Mouse (Mus musculus): ENCODE results near the gene Grhl3. TPM values are rescaled to one million over a fixed set of nuclear protein-coding genes. Genes with fewer than 3 reads are reported as not detected.
"Not testable (repeated sequence)": the region's sequence is repeated elsewhere in the genome, so short reads cannot be mapped to it uniquely, and the experiment has no call there.

Gene Grhl3
- 3.7 TPM in 2 replicates for polyA plus RNA-seq (2016; fragmentation: Nextera tagmentation; extraction: Ambion mirVana)

DNA sequence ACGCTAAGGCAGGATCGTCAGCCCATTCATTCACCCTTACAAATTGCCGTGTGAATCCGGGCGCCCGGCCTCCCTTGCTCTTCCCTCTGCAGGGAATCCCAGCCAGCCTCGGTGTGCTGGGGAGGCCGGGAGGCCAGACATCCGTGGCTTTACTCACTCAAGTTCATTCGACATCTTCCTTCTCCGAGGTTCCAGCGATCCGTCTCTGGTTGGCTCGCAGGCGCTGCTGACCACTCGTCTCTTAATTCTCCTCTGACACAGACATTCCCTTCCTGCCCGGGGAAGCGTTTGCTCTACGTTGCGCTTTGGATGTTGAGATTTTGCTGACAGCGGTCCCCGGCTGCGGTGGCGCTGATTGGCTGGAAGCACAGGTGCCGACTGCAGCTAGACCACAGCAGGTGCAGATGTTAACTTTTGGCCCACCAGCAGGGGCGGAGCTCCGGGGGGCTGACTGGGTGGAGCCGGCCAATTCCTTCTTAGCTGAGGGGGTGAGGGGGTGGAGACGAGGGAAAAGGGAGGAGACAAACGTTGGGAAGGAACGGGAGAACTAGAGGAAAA lies at the start of gene Grhl3:
TSS of gene Grhl3 (minus strand) at position 380 of the 558 bp plus-strand sequence.
- 1% methylated on average over 31 of the region's 31 CpGs for WGBS
- Histone ChIP-seq H3K4me3 (peak within 1 kb of the TSS; percentile 29), H3K4me2 (replicated peaks) (peak within 1 kb of the TSS; percentile 59), H3K9me3 (replicated peaks) (no peaks in the 10 kb centered on the region), H3K9ac (0 out of 2 replicates have a peak within 1 kb of the TSS, but pooled peaks have one; percentile 23), H3K4me1 (peaks cover 34% of the 10 kb centered on the region), H3K27ac (no peak within 1 kb of the TSS), H3K36me3 (no peaks in the 10 kb centered on the region), H3K27me3 (peaks cover 70% of the 10 kb centered on the region)
- ATAC-seq (ENCODE audit: low FRiP score) = no peak

DNA sequence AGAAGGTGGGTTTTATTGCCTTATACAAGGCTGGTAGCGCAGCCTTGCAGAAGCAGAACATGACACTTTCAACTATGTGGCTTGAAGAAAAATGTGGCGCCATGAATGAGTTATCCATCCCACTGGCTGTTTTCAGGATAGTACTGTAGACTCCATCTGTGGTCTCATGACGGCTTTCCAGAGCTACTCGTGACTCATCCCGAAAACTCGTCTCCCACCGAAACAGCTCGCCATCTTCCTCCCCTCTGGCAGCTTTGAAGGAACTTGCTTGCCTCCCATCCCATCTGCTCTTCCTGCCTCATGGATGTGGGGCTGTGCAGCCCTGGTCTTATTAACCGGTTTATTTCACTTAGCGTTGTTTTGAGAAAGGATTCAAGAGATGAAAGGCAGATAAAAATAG lies 48.9 kb upstream of the Grhl3 start:
- H3K4me1 ChIP-seq = peaks cover 13% of the 10 kb centered on the region
- WGBS = 95% methylated on average over 10 of the region's 10 CpGs
- no peak overlapping the region for H3K4me2 ChIP-seq (replicated peaks)
- no peak overlapping the region for H3K4me3 ChIP-seq
- H3K9me3 ChIP-seq (replicated peaks) = no peaks in the 10 kb centered on the region; the same call in 1 of the 2 replicates
- H3K9ac ChIP-seq = no peak overlapping the region
- no peak for ATAC-seq (ENCODE audit: low FRiP score)
- H3K27ac ChIP-seq = no peak overlapping the region
- no peaks in the 10 kb centered on the region for H3K36me3 ChIP-seq
- H3K27me3 ChIP-seq = peaks cover 10% of the 10 kb centered on the region

DNA sequence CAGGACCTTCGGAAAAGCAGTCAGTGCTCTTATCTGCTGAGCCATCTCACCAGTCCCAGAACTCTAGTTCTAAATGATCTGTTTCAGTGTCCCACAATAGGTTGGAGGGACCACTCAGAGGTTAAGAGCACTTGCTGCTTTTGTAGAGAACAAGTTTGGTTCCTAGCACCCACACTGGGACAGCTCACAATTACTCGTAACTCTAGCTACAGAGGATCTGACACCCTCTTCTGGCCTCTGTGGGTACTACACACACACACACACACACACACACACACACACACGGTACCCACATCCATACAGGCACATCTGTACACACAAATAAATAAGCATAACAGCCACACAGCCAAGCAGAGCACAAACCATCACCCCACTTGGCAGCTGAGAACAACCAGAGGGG lies 47.0 kb upstream of the Grhl3 start:
- H3K9ac ChIP-seq = no peak overlapping the region
- H3K4me3 ChIP-seq = no peak overlapping the region
- WGBS = 94% methylated on average over 3 of the region's 3 CpGs
- H3K4me1 ChIP-seq = peaks cover 13% of the 10 kb centered on the region
- no peaks in the 10 kb centered on the region for H3K36me3 ChIP-seq
- H3K27ac ChIP-seq = no peak overlapping the region
- no peaks in the 10 kb centered on the region; the same call in 1 of the 2 replicates for H3K9me3 ChIP-seq (replicated peaks)
- peaks cover 13% of the 10 kb centered on the region for H3K27me3 ChIP-seq
- ATAC-seq (ENCODE audit: low FRiP score) = no peak
- no peak overlapping the region for H3K4me2 ChIP-seq (replicated peaks)

DNA sequence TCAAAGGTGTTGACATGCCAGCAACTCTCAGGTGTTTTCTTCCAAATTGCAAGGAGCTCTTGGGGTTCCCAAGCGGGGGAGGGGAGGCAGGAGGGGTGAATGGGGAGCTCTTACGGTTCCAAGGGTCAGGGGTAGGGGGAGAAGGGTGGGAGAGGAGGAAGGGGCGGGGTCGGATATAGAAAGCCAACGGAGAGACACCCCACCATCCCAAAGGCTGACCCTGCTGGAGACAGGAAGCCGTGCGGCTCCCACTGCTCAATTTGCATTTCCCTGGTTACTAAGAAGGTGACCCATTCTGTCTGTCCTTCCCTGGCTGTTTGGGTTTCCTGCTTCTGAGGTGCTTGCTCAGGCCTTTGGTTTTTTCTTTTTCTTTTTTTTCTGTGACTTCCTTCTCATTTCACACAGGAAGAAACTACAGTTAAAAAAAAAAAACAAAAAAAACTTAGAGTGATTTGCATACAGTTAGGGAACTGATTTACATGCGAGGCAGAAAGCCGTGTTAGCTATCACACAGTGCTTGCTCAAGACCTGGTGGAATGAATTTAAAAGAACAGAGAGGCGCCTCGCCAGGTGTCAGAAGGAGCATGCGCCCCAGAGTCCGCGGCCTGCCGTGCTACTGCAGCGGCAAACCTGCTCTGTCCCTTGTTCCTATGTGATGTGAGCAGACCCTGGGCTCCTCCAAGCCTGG lies 44.5 kb upstream of the Grhl3 start:
- 11% methylated on average over 16 of the region's 16 CpGs for WGBS
- 0 out of 2 replicates have a peak overlapping the region, but pooled peaks have one; percentile 1 for H3K9ac ChIP-seq
- H3K4me1 ChIP-seq = peaks cover 10% of the 10 kb centered on the region
- ATAC-seq (ENCODE audit: low FRiP score) = no peak
- no peak overlapping the region for H3K4me3 ChIP-seq
- no peak overlapping the region for H3K27ac ChIP-seq
- peaks cover 13% of the 10 kb centered on the region for H3K27me3 ChIP-seq
- H3K9me3 ChIP-seq (replicated peaks) = no peaks in the 10 kb centered on the region; the same call in 1 of the 2 replicates
- H3K36me3 ChIP-seq = no peaks in the 10 kb centered on the region
- H3K4me2 ChIP-seq (replicated peaks) = peak overlapping the region; percentile 7; the same call in 1 of the 2 replicates

DNA sequence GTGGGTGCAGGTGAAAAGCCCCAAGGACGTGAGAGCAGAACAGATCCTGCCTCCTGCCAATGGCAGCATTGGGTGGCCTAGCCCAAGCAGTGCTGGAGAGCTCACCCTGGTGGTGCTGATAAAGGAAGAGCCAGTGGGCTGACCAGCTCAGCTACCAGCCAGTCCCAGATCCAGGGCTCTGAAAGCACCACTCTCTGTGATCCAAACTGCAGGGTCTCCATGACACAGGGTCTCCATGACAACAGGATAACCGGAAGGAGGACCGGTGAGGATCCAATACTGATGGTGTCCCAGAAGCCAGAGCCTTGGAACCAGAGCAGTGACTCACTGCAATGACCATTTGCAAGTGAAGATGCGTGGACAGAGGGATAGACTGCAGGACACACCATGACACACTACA lies 43.6 kb upstream of the Grhl3 start:
- Histone ChIP-seq H3K4me2 (replicated peaks) (no peak overlapping the region), H3K4me1 (peaks cover 8% of the 10 kb centered on the region)
- ATAC-seq (ENCODE audit: low FRiP score) = no peak

DNA sequence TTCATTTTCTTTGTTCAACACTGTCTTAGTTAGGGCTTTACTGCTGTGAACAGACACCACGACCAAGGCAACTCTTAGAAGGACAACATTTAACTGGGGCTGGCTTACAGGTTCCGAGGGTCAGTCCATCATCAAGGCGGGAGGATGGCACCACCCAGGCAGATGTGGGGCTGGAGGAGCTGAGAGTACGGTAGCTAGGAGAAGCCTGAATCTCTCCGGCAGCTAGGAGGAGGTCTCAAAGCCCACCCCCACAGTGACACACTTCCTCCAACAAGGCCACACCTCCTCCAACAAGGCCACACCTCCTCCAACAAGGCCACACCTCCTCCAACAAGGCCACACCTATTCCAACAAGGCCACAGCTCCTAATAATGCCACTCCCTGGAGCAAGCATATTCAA lies 41.9 kb upstream of the Grhl3 start:
- peaks cover 13% of the 10 kb centered on the region for H3K27me3 ChIP-seq
- H3K4me3 ChIP-seq; H3K36me3 ChIP-seq; H3K4me2 ChIP-seq (replicated peaks); H3K4me1 ChIP-seq; H3K9ac ChIP-seq; H3K27ac ChIP-seq; ATAC-seq (ENCODE audit: low FRiP score): not testable (repeated sequence)
- 68% methylated on average over 5 of the region's 5 CpGs for WGBS
- peaks cover 13% of the 10 kb centered on the region for H3K9me3 ChIP-seq (replicated peaks)

More for the DNA sequence above, 43.6 kb upstream of the Grhl3 start:
- Histone ChIP-seq H3K4me3 (no peak overlapping the region), H3K27ac (no peak overlapping the region), H3K36me3 (no peaks in the 10 kb centered on the region), H3K9ac (no peak overlapping the region), H3K27me3 (peaks cover 13% of the 10 kb centered on the region), H3K9me3 (replicated peaks) (no peaks in the 10 kb centered on the region; the same call in 1 of the 2 replicates)
- WGBS = 38% methylated on average over 4 of the region's 4 CpGs

DNA sequence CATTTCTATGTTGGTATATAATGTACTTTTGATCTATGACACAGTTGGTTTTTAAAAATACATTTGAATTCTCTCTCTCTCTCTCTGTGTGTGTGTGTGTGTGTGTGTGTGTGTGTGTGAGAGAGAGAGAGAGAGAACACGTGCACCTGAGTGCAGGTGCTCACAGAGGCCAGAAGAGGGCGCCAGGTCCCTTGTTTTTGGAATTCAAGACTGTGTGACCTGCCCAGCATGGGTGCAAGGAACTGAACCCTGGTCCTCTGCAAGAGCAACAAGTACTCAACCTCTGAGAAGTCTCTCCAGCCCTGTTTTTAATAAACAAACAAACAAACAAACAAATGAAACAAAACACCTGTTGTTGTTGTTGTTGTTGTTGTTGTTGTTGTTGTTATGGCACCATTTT lies 36.6 kb upstream of the Grhl3 start:
- peaks cover 14% of the 10 kb centered on the region for H3K9me3 ChIP-seq (replicated peaks)

DNA sequence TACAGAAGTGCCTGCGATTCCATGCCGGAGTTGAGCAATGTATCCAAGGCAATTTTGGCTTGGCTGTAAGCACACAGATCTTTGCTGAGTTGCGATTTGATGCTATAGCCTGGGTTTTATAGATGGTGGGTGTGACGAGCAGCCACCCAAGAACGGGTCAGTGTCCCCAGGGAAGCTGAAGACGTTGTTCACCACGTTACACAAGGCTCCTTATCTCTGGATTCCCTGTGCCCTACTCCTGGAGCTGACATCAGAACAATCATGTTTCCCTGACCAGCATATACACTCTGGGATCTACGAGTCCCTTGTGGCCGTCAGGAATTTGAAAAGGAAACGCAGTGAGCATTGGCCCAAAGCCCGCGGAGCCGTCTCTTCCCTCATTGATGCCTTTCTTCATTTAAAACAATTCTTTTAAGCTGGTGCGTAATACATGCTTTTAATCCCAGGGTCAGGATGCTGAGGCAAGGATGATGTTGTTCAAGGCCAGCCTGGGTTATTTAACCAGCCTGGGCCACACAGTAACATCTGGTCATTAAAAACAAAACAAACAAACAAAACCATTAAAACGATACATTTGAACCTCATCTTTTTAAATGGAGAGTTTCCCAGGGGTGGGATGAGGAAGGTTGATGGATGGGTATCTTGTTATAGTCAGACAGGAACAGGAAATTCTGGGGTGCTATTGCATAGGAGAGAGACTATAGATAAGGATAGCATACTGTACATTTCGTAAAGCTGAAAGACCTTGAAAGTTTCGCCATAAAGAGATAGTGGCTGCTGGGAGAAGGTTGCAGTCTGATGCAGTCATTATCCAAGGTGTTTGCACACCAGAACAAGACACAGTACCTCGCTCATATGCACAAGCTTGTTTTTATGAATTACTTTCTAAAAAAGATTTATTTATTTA lies 34.8 kb upstream of the Grhl3 start:
- H3K4me1 ChIP-seq = no peaks in the 10 kb centered on the region
- H3K27ac ChIP-seq = no peak overlapping the region
- no peak overlapping the region for H3K4me3 ChIP-seq
- ATAC-seq (ENCODE audit: low FRiP score) = no peak
- no peaks in the 10 kb centered on the region for H3K36me3 ChIP-seq
- no peaks in the 10 kb centered on the region for H3K27me3 ChIP-seq
- 77% methylated on average over 18 of the region's 18 CpGs for WGBS
- H3K4me2 ChIP-seq (replicated peaks) = no peak overlapping the region
- H3K9me3 ChIP-seq (replicated peaks) = peaks cover 14% of the 10 kb centered on the region
- no peak overlapping the region for H3K9ac ChIP-seq

More for the DNA sequence above, 36.6 kb upstream of the Grhl3 start:
- H3K9ac ChIP-seq = no peak overlapping the region
- H3K4me3 ChIP-seq = no peak overlapping the region
- H3K27me3 ChIP-seq = no peaks in the 10 kb centered on the region
- WGBS = 74% methylated on average over 2 of the region's 2 CpGs
- H3K4me1 ChIP-seq = no peaks in the 10 kb centered on the region
- no peak for ATAC-seq (ENCODE audit: low FRiP score)
- H3K27ac ChIP-seq = no peak overlapping the region
- no peak overlapping the region for H3K4me2 ChIP-seq (replicated peaks)
- no peaks in the 10 kb centered on the region for H3K36me3 ChIP-seq

DNA sequence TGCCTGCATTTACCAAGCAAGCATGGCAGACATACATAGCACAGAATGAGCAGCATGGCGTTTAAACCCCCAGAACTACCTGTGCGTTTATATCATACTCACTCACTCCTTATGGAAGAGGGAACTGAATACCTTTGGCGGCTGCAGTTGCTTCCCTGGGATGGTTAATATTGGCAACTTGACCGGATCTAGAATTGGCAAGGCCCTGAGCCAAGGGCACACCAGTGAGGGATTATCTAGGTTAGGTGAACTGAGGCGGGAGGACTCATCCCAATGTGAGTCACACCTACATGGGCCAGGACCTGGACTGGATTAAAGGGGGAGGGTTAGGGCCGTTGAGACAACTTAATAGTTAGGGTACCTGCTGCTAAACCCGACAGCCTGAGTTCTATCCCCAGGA lies 32.8 kb upstream of the Grhl3 start:
- no peak overlapping the region for H3K9ac ChIP-seq
- no peaks in the 10 kb centered on the region for H3K27me3 ChIP-seq
- H3K9me3 ChIP-seq (replicated peaks) = peaks cover 10% of the 10 kb centered on the region
- no peaks in the 10 kb centered on the region for H3K4me1 ChIP-seq
- no peak overlapping the region for H3K27ac ChIP-seq
- H3K36me3 ChIP-seq = no peaks in the 10 kb centered on the region
- H3K4me2 ChIP-seq (replicated peaks) = no peak overlapping the region
- H3K4me3 ChIP-seq = no peak overlapping the region
- 86% methylated on average over 7 of the region's 7 CpGs for WGBS
- ATAC-seq (ENCODE audit: low FRiP score) = no peak

DNA sequence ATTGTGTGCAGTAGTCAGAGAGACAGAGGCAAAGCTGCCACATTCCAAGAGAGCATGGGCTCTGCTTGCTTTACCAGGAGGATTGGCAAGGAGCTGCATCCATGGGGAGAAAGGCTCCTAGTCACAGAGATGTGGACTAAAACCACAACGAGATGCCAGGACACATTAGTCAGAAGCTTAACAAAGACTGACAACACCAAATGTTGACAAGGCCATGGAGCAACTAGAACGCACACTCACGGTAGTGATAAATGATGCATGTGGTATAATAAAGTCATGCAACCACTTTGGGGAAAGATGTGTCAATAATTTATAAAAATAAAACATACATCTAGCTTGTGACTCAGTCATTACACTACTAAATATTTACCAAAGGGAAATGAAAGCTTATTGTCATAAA lies 28.1 kb upstream of the Grhl3 start:
- Histone ChIP-seq H3K4me3 (no peak overlapping the region), H3K4me2 (replicated peaks) (no peak overlapping the region), H3K9me3 (replicated peaks) (no peaks in the 10 kb centered on the region), H3K27ac (no peak overlapping the region), H3K9ac (no peak overlapping the region), H3K36me3 (no peaks in the 10 kb centered on the region), H3K4me1 (no peaks in the 10 kb centered on the region), H3K27me3 (no peaks in the 10 kb centered on the region; the same call in 1 of the 2 replicates)
- no peak for ATAC-seq (ENCODE audit: low FRiP score)
- WGBS = 83% methylated on average over 3 of the region's 3 CpGs

DNA sequence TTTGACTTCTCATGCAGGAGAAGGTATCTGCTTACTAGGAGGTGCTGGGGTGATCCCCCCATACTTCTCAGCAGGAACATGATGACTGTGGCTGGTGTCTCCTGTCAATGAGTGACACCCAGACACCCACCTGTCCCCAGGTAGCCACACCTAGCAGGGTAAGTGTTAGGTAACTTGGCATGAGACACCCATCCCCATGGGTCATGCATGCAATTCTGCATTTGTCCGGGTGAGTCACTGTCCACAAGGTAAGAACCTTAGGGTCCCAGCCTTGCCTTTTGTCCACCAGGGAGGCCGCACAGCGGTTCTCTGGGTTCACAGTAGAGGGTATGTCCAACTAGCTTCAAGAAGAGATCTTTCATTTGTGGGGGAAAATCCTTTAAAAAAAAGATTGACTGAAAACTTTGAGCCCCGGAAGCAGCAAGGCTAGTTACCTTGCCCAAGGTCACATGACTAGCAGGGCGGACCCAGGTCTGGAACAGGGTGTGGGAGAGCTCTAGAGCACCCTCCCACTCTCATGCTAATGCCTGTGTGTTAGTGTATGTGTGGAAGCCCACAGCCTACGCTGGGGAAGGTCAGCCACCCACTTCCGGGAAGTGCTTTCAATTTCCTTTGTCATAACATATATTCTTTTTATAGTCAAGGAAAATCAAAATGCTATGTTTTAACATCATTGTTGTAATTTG lies 26.2 kb upstream of the Grhl3 start:
- Histone ChIP-seq H3K4me1 (no peaks in the 10 kb centered on the region), H3K27me3 (no peaks in the 10 kb centered on the region; the same call in 1 of the 2 replicates), H3K4me3 (no peak overlapping the region), H3K36me3 (no peaks in the 10 kb centered on the region), H3K9me3 (replicated peaks) (no peaks in the 10 kb centered on the region), H3K27ac (no peak overlapping the region), H3K4me2 (replicated peaks) (no peak overlapping the region), H3K9ac (no peak overlapping the region)
- 84% methylated on average over 7 of the region's 7 CpGs for WGBS
- ATAC-seq (ENCODE audit: low FRiP score) = no peak

DNA sequence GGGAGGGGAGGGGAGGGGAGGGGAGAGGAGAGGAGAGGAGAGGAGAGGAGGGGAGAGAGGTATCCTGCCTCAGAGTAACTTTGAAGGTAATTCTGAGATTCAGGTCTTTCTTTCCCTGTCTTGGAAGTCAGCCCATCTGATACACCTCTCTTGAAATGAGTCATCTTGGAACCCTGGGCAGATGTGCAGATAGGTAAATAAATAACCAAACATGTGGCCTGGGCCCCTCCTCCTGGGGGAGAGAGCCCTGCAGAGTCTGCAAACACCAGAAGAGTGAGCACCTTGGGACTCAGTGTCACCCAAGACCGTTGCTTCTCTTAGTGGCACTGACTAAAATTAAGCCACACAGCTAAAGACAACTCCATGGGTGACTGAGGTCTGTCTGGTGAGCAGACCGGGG lies 25.6 kb upstream of the Grhl3 start:
- Histone ChIP-seq H3K27me3 (no peaks in the 10 kb centered on the region; the same call in 1 of the 2 replicates), H3K27ac (no peak overlapping the region), H3K4me2 (replicated peaks) (no peak overlapping the region), H3K4me1 (no peaks in the 10 kb centered on the region), H3K9me3 (replicated peaks) (no peaks in the 10 kb centered on the region), H3K36me3 (no peaks in the 10 kb centered on the region), H3K4me3 (no peak overlapping the region), H3K9ac (no peak overlapping the region)
- ATAC-seq (ENCODE audit: low FRiP score) = no peak
- WGBS = 70% methylated on average over 1 of the region's 2 CpGs

All from hindbrain, embryonic 12.5 days (tissue).